Mouse (Mus musculus) CH12.LX (cell line): ENCODE data around the gene Jmjd8. TPM values are rescaled to one million over a fixed set of nuclear protein-coding genes. Genes with fewer than 3 reads are reported as not detected.

Experiments
- DNase-seq: peaks from one replicate; pipeline ENCODE4 v3.0.0-alpha.2; 2013; ENCODE audit errors: extremely low read depth
- H3K27ac ChIP-seq: 2 replicates; pipeline ENCODE4 v1.5.1; 2012; ENCODE audit warnings: low read depth, mild to moderate bottlenecking, control low read depth, moderate library complexity; ENCODE audit not compliant: insufficient read depth
- H3K27me3 ChIP-seq: replicated peaks from 2 replicates; pipeline ENCODE3; 2012; ENCODE audit warnings: inconsistent platforms
- H3K36me3 ChIP-seq, 2 experiments: replicated peaks in 1 of 2; 2 replicates each; pipeline versions ENCODE3 to v1.6.1; 2012; ENCODE audit warnings: inconsistent platforms in 1 of 2, low read length in 1 of 2, mild to moderate bottlenecking in 1 of 2, mixed read lengths in 1 of 2, moderate library complexity in 1 of 2; ENCODE audit not compliant: control insufficient read depth in 1 of 2, insufficient read depth in 1 of 2
- H3K4me1 ChIP-seq, 2 experiments: 2 replicates each; pipeline ENCODE4 v1.6.1; 2012; ENCODE audit warnings: inconsistent platforms in 1 of 2, moderate library complexity in 1 of 2; ENCODE audit not compliant: insufficient read depth in 2 of 2, control insufficient read depth in 1 of 2
- H3K4me2 ChIP-seq: 2 replicates; pipeline ENCODE4 v1.6.1; 2012; ENCODE audit warnings: low read depth, mild to moderate bottlenecking, control low read depth; ENCODE audit not compliant: poor library complexity, insufficient read depth, severe bottlenecking
- H3K4me3 ChIP-seq, 3 experiments: fragments of 150-350 bp in 1 of 3; sonication (generic) in 1 of 3; replicated peaks in 1 of 3; 2 replicates each; pipeline versions ENCODE3 to v1.5.1; 2011 to 2012; ENCODE audit warnings: low read depth in 2 of 3, low read length in 2 of 3, mild to moderate bottlenecking in 2 of 3, moderate library complexity in 2 of 3, control low read depth in 1 of 3, improper control_type of control experiment in 1 of 3, inconsistent platforms in 1 of 3, mixed read lengths in 1 of 3; ENCODE audit not compliant: poor library complexity in 1 of 3
- H3K79me2 ChIP-seq: replicated peaks from 2 replicates; pipeline ENCODE4 v1.6.1; 2012; ENCODE audit warnings: mild to moderate bottlenecking, moderate library complexity; ENCODE audit not compliant: control insufficient read depth, poor library complexity, insufficient read depth, severe bottlenecking; ENCODE audit errors: extremely low read depth
- H3K9ac ChIP-seq: 2 replicates; pipeline ENCODE4 v1.6.1; 2012; ENCODE audit warnings: low read depth, mild to moderate bottlenecking, control low read depth, moderate library complexity; ENCODE audit not compliant: insufficient read depth
- H3K9me3 ChIP-seq: replicated peaks from 2 replicates; pipeline ENCODE3; 2012; ENCODE audit warnings: low read length, inconsistent platforms, mixed read lengths
- E2F4 ChIP-seq: IDR thresholded peaks from 2 replicates; pipeline ENCODE4 v1.6.1; 2011; ENCODE audit warnings: low read depth, low read length, improper control_type of control experiment; ENCODE audit not compliant: insufficient replicate concordance
- ELF1 ChIP-seq: IDR thresholded peaks from 2 replicates; pipeline ENCODE4 v1.6.1; 2014; ENCODE audit warnings: low read depth, mild to moderate bottlenecking, inconsistent platforms, low read length, improper control_type of control experiment
- EP300 ChIP-seq: IDR thresholded peaks from 2 replicates; pipeline ENCODE4 v1.6.1; 2011; ENCODE audit warnings: low read length, improper control_type of control experiment
- GABPA ChIP-seq: IDR thresholded peaks from 2 replicates; pipeline ENCODE4 v1.6.1; 2012; ENCODE audit warnings: low read depth, low read length, improper control_type of control experiment, inconsistent platforms; ENCODE audit not compliant: insufficient replicate concordance
- JUN ChIP-seq: IDR thresholded peaks from 2 replicates; pipeline ENCODE4 v1.6.1; 2011; ENCODE audit warnings: low read depth, mild to moderate bottlenecking, low read length, improper control_type of control experiment, moderate library complexity; ENCODE audit not compliant: insufficient read depth
- JUND ChIP-seq: conservative IDR thresholded peaks from 2 replicates; pipeline ENCODE4 v1.6.1; 2011; ENCODE audit warnings: low read depth, low read length, improper control_type of control experiment
- MAFK ChIP-seq: IDR thresholded peaks from 2 replicates; pipeline ENCODE4 v1.6.1; 2011; ENCODE audit warnings: low read length, improper control_type of control experiment; ENCODE audit not compliant: insufficient replicate concordance
- MEF2A ChIP-seq: IDR thresholded peaks from 2 replicates; pipeline ENCODE4 v1.6.1; 2014; ENCODE audit warnings: low read depth, mild to moderate bottlenecking, inconsistent platforms, low read length, improper control_type of control experiment, borderline replicate concordance
- MXI1 ChIP-seq: IDR thresholded peaks from 2 replicates; pipeline ENCODE4 v1.6.1; 2011; ENCODE audit warnings: mild to moderate bottlenecking, low read depth, low read length, improper control_type of control experiment
- RAD21 ChIP-seq: IDR thresholded peaks from 2 replicates; pipeline ENCODE4 v1.6.1; 2011; ENCODE audit warnings: low read depth, mild to moderate bottlenecking, low read length, improper control_type of control experiment, moderate library complexity
- RCOR1 ChIP-seq: conservative IDR thresholded peaks from 2 replicates; pipeline ENCODE4 v1.6.1; 2012; ENCODE audit warnings: low read depth, mild to moderate bottlenecking, inconsistent platforms, low read length, improper control_type of control experiment
- SIN3A ChIP-seq: IDR thresholded peaks from 2 replicates; pipeline ENCODE4 v1.6.1; 2012; ENCODE audit warnings: low read length, improper control_type of control experiment, inconsistent platforms
- TBP ChIP-seq: conservative IDR thresholded peaks from 2 replicates; pipeline ENCODE4 v1.6.1; 2011; ENCODE audit warnings: low read depth, low read length, improper control_type of control experiment
- UBTF ChIP-seq: IDR thresholded peaks from 2 replicates; pipeline ENCODE4 v1.6.1; 2012; ENCODE audit warnings: low read depth, mild to moderate bottlenecking, inconsistent platforms, low read length, improper control_type of control experiment, moderate library complexity
- USF1 ChIP-seq: IDR thresholded peaks from 2 replicates; pipeline ENCODE4 v1.6.1; 2014; ENCODE audit warnings: low read depth, mild to moderate bottlenecking, inconsistent platforms, low read length, improper control_type of control experiment
- dilution Hi-C: fragments of 300-500 bp; cut with MboI; formaldehyde crosslinking; loops from 2 replicates; pipeline ENCODE4 v1.14.3; 2020; ENCODE audit warnings: low sequenced_read_pairs; ENCODE audit not compliant: extremely low pct_unique_long_range_greater_than_20kb, extremely low pct_ligation_motif_present
- in situ Hi-C: fragments of 300-500 bp; cut with MboI; formaldehyde crosslinking; loops from 3 replicates; pipeline ENCODE4 v1.14.3; 2019; ENCODE audit warnings: low sequenced_read_pairs, low pct_ligation_motif_present, low pct_unique_long_range_greater_than_20kb, mixed read lengths
- polyA plus RNA-seq: library from polyadenylated mRNA; unstranded; fragments of >175 nt; gene quantifications from 2 replicates; pipeline ENCODE4 v1.2.1, GENCODE M21; 2012; ENCODE audit warnings: low read depth; ENCODE audit not compliant: insufficient read length
- total RNA-seq, 2 experiments: library from RNA; depleted of rRNA; stranded (reverse); fragments of 300-350 nt in 1 of 2; fragments of >200 nt in 1 of 2; gene quantifications; 2 replicates each; pipeline ENCODE4 v1.2.3; 2012 to 2014

The Jmjd8 gene
- total and polyA plus RNA-seq, 3 experiments: 4.8 to 8.3 (median 7.7) TPM

GRCm38 (mm10) chr17:25872676-25873075 is 44.0 kb downstream of the Jmjd8 start:
- no peak overlapping the region for H3K4me3 ChIP-seq
- dilution Hi-C loops: no loop called here
- TF ChIP-seq MEF2A (no peak), ELF1 (no peak), MXI1 (no peak), TBP (no peak), EP300 (no peak), SIN3A (no peak), RAD21 (no peak), GABPA (no peak), E2F4 (no peak), RCOR1 (no peak), MAFK (no peak), JUN (no peak)
- TF ChIP-seq, all 38 proteins: peak for 0

GRCm38 (mm10) chr17:25873405-25874147 is 44.9 kb downstream of the Jmjd8 start:
- Histone ChIP-seq H3K4me3 (peak overlapping the region; percentile 61 to 93 (median 63)), H3K27me3 (peaks cover 29% of the 10 kb centered on the region), H3K4me1 (peaks cover 6 to 22% of the 10 kb centered on the region in 2 experiments), H3K9me3 (no peaks in the 10 kb centered on the region), H3K27ac (peak overlapping the region; percentile 60; the same call in 1 of the 2 replicates), H3K36me3 (peaks cover 11 to 20% of the 10 kb centered on the region in 2 experiments), H3K9ac (peak overlapping the region; percentile 44; the same call in 1 of the 2 replicates), H3K4me2 (peak overlapping the region; percentile 46), H3K79me2 (no peaks in the 10 kb centered on the region)
- dilution Hi-C loops (no loop called here), in situ Hi-C loops (no loop called here)
- TF ChIP-seq UBTF (no peak), RAD21 (no peak), JUND (no peak), TBP (peak; percentile 92), USF1 (no peak)
- DNase-seq: no peak

More at GRCm38 (mm10) chr17:25872676-25873075, 44.0 kb downstream of the Jmjd8 start:
- no peak overlapping the region for H3K27ac ChIP-seq
- H3K36me3 ChIP-seq: peaks cover 2 to 11% of the 10 kb centered on the region in 2 experiments
- no peak overlapping the region for H3K9ac ChIP-seq
- in situ Hi-C loops: no loop called here
- no peaks in the 10 kb centered on the region for H3K9me3 ChIP-seq
- H3K27me3 ChIP-seq: peaks cover 38% of the 10 kb centered on the region
- H3K4me2 ChIP-seq: no peak overlapping the region
- H3K79me2 ChIP-seq: no peaks in the 10 kb centered on the region
- H3K4me1 ChIP-seq: peaks cover 10 to 29% of the 10 kb centered on the region in 2 experiments
- DNase-seq: no peak
